Mouse (Mus musculus) right cerebral cortex, postnatal 10 days (tissue): ENCODE measurements around the gene Olfr749.
"Not testable (repeated sequence)": the region's sequence is repeated elsewhere in the genome, so short reads cannot be mapped to it uniquely, and the experiment has no call there.

Experiments used
- DNase-seq, 2 experiments: peaks; one replicate each; pipeline ENCODE4 v3.0.0; 2021; ENCODE audit warnings: low spot score in 2 of 2

The Olfr749 gene

DNA sequence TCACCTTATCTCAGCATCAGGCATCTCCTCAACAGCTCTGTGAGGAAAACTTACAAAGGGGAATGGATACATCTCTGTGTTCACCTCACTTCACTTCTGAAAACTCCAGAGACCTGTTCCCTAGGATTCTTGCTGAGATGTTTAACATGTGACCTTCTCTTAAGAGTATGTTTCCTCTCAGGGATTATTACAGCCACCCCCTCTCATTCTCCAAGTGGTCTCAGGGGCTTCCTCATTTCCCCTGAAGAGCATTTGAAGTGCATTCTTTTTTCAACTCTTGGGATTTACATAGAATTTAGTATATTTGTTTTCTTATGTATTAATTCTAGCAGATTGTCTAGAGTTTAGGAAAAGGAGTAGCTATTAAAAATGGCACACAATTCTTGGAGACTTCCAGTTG lies at the start of gene Olfr749:
Olfr749 (minus strand) TSS at position 101 of the 400 bp plus-strand sequence.
- no peak for DNase-seq

DNA sequence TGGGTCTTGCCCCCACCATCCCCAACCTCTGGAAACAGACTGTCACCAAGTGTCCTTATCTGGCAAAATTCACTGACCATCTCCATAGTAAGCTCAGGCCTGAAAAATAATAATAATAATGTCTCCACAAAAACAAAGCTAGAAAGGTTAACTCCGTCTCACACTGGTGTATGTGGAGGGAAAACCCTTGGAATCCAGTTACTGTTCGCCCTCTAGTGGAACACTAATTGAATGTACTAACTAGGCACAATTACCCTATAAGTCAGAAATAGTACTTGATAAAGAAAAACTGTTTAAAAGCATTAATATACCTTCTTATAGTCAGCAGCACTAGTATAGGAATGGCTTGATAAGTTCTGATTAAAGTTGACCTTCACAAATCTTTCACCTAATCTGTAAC lies 43.3 kb upstream of the Olfr749 start:
- DNase-seq, result no peak

- peak; percentile 92 to 93 for DNase-seq
These were observed 40.4 kb upstream of the Olfr749 start, which contains the start of gene Ttc5 for GRCm38 (mm10) chr14:50785251-50785637. Gene Ttc5 (minus strand): TSS chr14:50785519.

DNA sequence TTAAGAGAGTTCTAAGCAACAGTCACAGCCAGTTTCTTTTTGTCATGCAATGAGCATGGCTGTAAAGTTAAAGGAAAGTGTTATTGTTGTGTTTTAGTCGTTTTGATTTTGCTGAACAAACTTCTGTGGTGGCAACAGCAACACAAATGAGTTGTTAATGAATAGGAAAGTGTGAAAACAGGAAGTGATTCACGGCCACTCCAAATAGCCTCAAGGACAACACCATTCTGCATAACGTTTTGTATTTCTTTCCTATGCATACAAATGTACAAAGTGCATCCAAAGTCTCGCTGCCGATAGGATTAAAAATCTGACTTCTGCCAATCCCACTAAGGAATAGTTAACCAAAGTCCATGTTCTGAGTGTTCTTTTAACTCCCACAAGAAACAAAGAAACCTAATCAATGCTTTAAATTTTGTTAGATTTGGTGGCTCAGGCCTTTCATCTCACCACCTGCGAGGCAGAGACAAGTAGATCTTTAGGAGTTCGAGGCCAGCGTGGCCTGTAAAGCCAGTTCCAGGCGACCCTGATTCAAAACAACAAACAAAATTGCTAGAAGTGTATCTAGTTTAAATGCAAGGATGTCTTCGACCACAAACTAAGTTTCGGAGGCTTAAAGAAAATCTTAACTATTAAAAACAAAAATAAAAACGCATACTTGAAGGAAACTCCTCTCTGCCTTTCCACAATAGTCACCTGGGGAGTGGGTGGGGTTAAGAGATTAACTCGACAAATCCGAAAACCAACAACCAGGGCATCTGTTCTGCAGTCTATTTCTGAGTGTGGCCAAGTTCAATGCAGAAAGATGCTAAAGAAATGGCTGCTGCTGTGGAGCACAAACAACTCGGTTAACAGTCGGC lies 39.7 kb upstream of the Olfr749 start:
- no peak for DNase-seq

DNA sequence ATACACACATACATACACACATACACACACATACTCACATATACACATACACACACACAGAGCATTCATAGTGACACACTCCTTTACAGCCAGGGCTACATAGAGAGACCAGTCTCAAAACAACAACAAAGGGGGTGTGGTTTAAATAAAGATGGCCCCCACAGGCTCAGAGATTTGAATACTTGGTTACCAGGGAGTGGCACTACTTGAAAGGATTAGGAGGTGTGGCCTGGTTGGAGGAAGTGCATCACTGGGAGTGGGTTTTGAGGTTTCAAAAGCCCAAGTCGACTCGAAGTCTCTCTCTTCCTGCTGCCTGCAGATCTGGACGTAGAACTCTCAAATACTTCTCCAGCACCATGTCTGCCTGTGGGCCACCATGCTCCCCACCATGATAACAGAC lies 37.3 kb upstream of the Olfr749 start:
- DNase-seq, result no peak

GRCm38 (mm10) chr14:50771342-50771741 lies 26.4 kb upstream of the Olfr749 start:
- DNase-seq, result no peak

- DNase-seq, result no peak
These were observed 20.8 kb upstream of the Olfr749 start for GRCm38 (mm10) chr14:50765736-50766135.

DNA sequence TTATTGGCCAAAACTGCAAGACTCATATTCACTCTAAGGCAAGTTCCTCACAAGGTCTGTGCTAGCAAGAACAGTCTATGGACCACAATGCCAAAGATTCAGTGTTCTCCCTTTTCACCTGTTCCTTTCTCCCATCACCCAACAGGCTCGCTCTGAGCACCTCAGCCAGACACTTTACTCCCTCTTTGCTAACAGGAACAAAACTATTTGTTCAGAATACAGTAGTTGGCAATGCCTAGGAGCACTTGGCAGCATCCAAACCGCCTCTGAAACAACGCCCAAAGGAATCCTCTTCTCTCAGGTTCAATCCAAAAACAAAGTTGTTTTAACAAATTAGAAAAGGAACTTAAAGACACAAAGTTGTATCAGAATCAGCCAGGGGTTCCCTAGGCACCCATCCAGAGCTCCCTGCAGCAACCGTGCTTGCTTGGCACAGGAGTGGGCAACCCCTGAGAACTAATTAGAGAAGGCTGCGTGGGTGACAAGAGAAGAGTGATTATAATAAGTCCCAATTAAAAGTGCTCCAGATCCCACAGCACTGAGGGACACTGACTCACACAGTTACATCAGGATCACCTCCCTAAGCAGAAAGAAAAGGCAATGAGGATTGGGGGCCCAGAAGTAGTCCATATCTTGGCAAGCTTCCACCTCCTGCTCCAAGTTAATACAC lies 13.7 kb upstream of the Olfr749 start:
- peak in 1 of 2 experiments; percentile 36 for DNase-seq

- no peak for DNase-seq
These were observed 3.3 kb downstream of the Olfr749 start for GRCm38 (mm10) chr14:50741584-50741983.

DNA sequence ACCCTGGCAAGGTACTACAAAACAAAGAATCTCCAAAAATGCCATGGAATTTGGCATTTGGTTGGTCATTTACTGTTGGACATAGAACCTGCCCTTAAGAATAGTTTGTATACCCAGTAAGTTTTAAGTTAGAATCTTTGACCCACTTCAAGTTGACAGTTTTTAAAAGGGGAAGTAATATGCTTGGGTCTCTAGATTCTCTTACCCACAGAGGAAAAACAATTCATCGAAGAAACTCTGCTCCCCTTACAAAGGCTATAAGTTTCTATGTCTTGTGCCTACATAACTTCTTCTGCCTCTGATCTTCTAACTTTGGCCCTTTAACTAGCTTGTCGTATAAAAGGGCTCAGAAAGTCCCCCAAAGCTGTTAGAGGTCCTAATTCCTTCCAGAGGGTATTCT lies 4.6 kb downstream of the Olfr749 start:
- DNase-seq, result no peak

DNA sequence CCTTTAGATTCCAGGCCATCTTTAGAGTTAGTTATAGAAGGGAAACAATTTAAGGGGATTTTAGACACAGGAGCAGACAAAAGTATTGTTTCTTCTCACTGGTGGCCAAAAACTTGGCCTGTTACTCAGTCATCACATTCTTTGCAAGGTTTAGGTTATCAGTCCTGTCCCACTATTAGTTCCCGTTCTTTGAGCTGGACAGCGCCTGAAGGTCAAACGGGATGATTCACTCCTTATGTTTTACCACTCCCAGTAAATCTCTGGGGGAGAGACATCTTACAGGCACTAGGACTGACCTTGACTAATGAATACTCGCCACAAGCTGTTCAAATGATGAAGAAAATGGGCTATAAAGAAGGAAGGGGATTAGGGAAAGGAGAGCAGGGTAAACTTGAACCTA lies 22.5 kb downstream of the Olfr749 start:
- DNase-seq, result not testable (repeated sequence)

- DNase-seq, result not testable (repeated sequence)
These were observed 25.0 kb downstream of the Olfr749 start for GRCm38 (mm10) chr14:50719875-50720274.

GRCm38 (mm10) chr14:50707073-50707472 lies 37.8 kb downstream of the Olfr749 start, which contains the start of gene Olfr748:
Gene Olfr748 (plus strand): TSS chr14:50707373.
- no peak for DNase-seq

GRCm38 (mm10) chr14:50693106-50693505 lies 51.8 kb downstream of the Olfr749 start, which contains the start of gene Olfr747:
Gene Olfr747 (minus strand): TSS chr14:50693206.
- DNase-seq, result no peak
